Mouse (Mus musculus) small intestine, adult 2 months (tissue): ENCODE data around the gene Spon1. TPM values are rescaled to one million over a fixed set of nuclear protein-coding genes. Genes with fewer than 3 reads are reported as not detected.

Source experiments
- H3K27ac ChIP-seq: fragments of 200-500 bp; 2 replicates; pipeline ENCODE4 v1.5.1; 2012; ENCODE audit warnings: low read depth, low read length, control low read depth, inconsistent platforms; ENCODE audit not compliant: insufficient read depth
- H3K27me3 ChIP-seq: fragments of 200-500 bp; 2 replicates; pipeline ENCODE4 v1.6.1; 2012; ENCODE audit warnings: mild to moderate bottlenecking, moderate library complexity, low read length, inconsistent platforms; ENCODE audit not compliant: control insufficient read depth, insufficient read depth
- H3K36me3 ChIP-seq: fragments of 200-500 bp; 2 replicates; pipeline ENCODE4 v1.6.1; 2012; ENCODE audit warnings: mild to moderate bottlenecking, low read length, control low read depth, inconsistent platforms; ENCODE audit not compliant: control insufficient read depth, insufficient read depth
- H3K4me1 ChIP-seq: fragments of 200-500 bp; 2 replicates; pipeline ENCODE4 v1.6.1; 2012; ENCODE audit warnings: low read length, inconsistent platforms, mixed read lengths; ENCODE audit not compliant: control insufficient read depth, insufficient read depth, insufficient read length
- H3K4me3 ChIP-seq: fragments of 200-500 bp; 2 replicates; pipeline ENCODE4 v1.5.1; 2012; ENCODE audit warnings: low read depth, mild to moderate bottlenecking, control low read depth, inconsistent platforms, low read length, moderate library complexity
- CTCF ChIP-seq: fragments of 200-500 bp; IDR thresholded peaks from 2 replicates; pipeline ENCODE4 v1.5.1; 2012; ENCODE audit warnings: low read depth, mild to moderate bottlenecking, control low read depth, inconsistent platforms, low read length, moderate library complexity, mixed read lengths; ENCODE audit not compliant: insufficient replicate concordance, insufficient read length; ENCODE audit errors: extremely low read depth
- POLR2A ChIP-seq: fragments of 200-500 bp; IDR thresholded peaks from 2 replicates; pipeline ENCODE4 v1.6.1; 2012; ENCODE audit warnings: low read depth, mild to moderate bottlenecking, control low read depth, inconsistent platforms, low read length, moderate library complexity
- WGBS: fragments of 180-500 bp; shearing (Covaris S2); methylation state at CpG from one replicate; pipeline ENCODE4 v1.1.7; 2018; 5-methylcytosine and 5-hydroxymethylcytosine counted together
- polyA plus RNA-seq: library from polyadenylated mRNA; depleted of rRNA; stranded (reverse); fragments of >200 nt; gene quantifications from 2 replicates; pipeline ENCODE4 v1.2.3, GENCODE M21; 2012

Spon1 gene
- polyA plus RNA-seq, 1 experiment = 3.3 TPM

DNA sequence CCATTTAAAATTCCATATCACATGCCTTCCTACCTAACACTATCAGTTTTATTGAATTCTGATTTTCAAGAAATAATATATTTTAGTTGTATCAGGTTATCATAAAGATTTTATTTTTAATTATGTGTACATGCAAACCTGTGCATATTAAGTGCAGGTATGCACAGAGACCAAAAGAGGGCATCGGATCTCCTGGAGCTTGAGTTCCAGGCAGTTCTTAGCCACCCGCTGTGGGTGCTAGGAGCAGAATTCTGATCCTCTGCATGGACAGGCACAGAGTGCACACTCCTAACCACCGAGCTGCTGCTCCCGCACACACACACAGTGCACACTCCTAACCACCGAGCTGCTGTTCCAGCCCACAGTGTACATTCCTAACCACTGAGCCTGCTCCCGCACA, 294.6 kb downstream of the Spon1 start:
- Histone ChIP-seq H3K4me1 (peaks cover 2% of the 10 kb centered on the region; the same call in 1 of the 2 replicates), H3K4me3 (no peak overlapping the region), H3K27me3 (no peaks in the 10 kb centered on the region), H3K27ac (no peak overlapping the region), H3K36me3 (peaks cover 10% of the 10 kb centered on the region)
- no peak for TF ChIP-seq CTCF
- TF ChIP-seq POLR2A = no peak
- WGBS = 93% methylated on average over 6 of the region's 6 CpGs

DNA sequence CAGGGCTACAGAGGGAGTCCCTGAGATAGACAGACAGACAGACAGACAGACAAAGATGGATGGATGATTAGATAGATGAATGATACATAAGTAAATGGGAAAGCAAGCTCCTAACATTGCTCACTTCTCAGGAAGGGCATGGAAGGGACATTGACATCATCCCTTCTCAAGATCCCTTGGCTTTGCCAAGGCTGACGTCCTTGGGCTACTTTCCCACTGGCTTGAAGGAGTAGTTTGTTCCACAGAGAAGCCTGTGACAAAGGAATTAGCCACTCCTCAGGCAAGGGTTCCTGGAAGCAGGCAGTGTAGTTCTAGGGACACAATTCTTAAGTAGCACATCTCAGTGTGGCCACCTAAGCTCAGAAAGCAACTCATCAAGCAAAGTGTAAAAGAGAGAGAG, 296.7 kb downstream of the Spon1 start:
- Histone ChIP-seq H3K4me1 (peaks cover 8% of the 10 kb centered on the region), H3K27me3 (no peaks in the 10 kb centered on the region), H3K4me3 (no peak overlapping the region), H3K36me3 (peaks cover 6% of the 10 kb centered on the region), H3K27ac (no peak overlapping the region)
- TF ChIP-seq POLR2A (no peak), CTCF (no peak)
- WGBS = 65% methylated on average over 1 of the region's 1 CpGs

DNA sequence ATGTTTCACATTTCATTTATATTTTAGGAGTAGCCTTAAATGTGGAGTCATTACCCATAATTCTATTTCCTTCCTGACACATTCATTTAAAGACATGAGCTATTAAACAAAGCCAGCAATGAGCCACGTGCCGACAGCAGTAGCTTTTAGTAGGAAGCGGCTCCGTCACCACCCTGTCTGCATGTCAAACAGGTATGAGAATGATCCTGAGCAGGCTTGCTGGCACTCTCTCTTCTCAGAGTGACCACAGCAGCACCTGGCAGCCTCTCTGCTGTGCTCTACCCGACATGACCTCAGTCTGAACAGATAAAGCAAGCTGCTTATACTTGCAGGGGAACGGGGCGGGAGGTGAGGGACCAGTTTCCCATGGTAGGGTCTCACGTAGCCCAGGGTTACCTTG, 297.7 kb downstream of the Spon1 start:
- 41% methylated on average over 8 of the region's 8 CpGs for WGBS
- no peak overlapping the region for H3K27ac ChIP-seq
- peaks cover 1% of the 10 kb centered on the region; the same call in 1 of the 2 replicates for H3K36me3 ChIP-seq
- TF ChIP-seq CTCF (no peak), POLR2A (no peak)
- H3K27me3 ChIP-seq = no peaks in the 10 kb centered on the region
- no peak overlapping the region for H3K4me3 ChIP-seq
- peaks cover 9% of the 10 kb centered on the region for H3K4me1 ChIP-seq

DNA sequence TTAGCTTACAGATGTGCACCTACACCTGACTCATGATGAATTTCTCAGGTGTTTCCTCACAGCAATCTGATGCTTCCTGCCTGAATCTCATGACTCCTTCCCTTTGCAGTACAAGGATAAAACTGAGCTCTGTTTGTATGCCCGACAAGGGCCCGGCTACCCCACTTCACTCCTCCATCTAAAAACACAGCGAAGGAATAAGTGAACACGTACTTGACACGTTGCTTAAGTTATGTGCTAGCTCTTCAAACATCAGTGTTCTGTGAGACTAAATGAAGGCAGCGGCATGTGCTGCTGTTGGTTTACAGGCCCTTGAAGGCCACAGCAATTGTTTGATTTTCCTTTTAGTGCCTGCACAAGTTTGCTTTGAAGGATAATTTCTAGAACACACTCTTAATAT, 298.2 kb downstream of the Spon1 start:
- Histone ChIP-seq H3K4me1 (peaks cover 13% of the 10 kb centered on the region), H3K27me3 (no peaks in the 10 kb centered on the region), H3K36me3 (no peaks in the 10 kb centered on the region; the same call in 1 of the 2 replicates), H3K27ac (no peak overlapping the region), H3K4me3 (no peak overlapping the region)
- WGBS = 81% methylated on average over 6 of the region's 6 CpGs
- TF ChIP-seq POLR2A (no peak), CTCF (no peak)

GRCm38 (mm10) chr7:114065407-114066185, 299.8 kb downstream of the Spon1 start:
- TF ChIP-seq POLR2A (no peak), CTCF (no peak)
- WGBS = 30% methylated on average over 11 of the region's 11 CpGs
- H3K4me3 ChIP-seq = no peak overlapping the region
- H3K27me3 ChIP-seq = no peaks in the 10 kb centered on the region
- H3K4me1 ChIP-seq = peaks cover 20% of the 10 kb centered on the region
- no peaks in the 10 kb centered on the region for H3K36me3 ChIP-seq
- H3K27ac ChIP-seq = no peak overlapping the region

DNA sequence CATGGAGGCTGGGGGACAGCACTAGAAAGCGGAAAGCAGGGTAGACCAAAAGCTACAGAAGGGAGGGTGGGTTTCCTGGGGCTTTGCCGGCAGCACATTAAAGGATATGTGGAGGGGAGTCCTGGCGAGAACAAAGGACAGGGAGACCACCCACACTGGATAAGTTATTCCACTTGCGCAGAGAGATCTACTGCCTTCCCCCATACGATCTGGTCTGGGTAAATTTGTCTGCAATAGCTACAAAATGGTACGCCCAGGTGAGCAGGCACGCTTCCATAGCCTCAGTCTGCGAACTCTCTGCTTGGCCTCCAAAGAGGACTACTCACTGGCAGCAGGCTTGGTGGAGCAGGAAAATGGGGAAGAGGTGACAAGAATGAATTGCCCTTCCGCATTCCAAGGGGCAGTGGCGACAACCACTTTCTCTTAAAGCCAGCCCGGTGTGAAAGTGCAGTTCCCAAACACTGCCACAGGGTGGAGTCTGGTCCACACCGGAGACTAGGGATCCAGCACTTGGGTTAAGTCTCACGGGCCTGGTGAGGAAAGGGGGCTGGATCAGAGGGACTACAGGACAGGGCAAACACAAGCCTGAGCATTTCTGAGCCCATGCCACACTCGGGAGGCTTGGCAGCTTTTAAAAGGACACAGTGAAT, 300.9 kb downstream of the Spon1 start:
- WGBS = 15% methylated on average over 14 of the region's 14 CpGs
- 0 out of 2 replicates have a peak overlapping the region, but pooled peaks have one; percentile 12 for H3K4me3 ChIP-seq
- peaks cover 28% of the 10 kb centered on the region for H3K4me1 ChIP-seq
- no peak overlapping the region for H3K27ac ChIP-seq
- H3K27me3 ChIP-seq = no peaks in the 10 kb centered on the region
- no peak; the same call in 1 of the 2 replicates for TF ChIP-seq POLR2A
- peak; percentile 89 for TF ChIP-seq CTCF
- H3K36me3 ChIP-seq = no peaks in the 10 kb centered on the region

- Histone ChIP-seq H3K27ac (no peak overlapping the region), H3K4me1 (peaks cover 40% of the 10 kb centered on the region), H3K4me3 (no peak overlapping the region), H3K36me3 (no peaks in the 10 kb centered on the region), H3K27me3 (no peaks in the 10 kb centered on the region)
- no peak for TF ChIP-seq CTCF
- TF ChIP-seq POLR2A = no peak
- WGBS = 66% methylated on average over 11 of the region's 11 CpGs
Observed at GRCm38 (mm10) chr7:114068956-114069533, 303.2 kb downstream of the Spon1 start.
